Mouse (Mus musculus) CH12F3 (cell line): ENCODE data around the gene Tysnd1.

Experiments used
- in situ Hi-C: fragments of 300-500 bp; cut with MboI; formaldehyde crosslinking; loops from 2 replicates; pipeline ENCODE4 v1.14.3; 2020; ENCODE audit warnings: low sequenced_read_pairs

The Tysnd1 gene

DNA sequence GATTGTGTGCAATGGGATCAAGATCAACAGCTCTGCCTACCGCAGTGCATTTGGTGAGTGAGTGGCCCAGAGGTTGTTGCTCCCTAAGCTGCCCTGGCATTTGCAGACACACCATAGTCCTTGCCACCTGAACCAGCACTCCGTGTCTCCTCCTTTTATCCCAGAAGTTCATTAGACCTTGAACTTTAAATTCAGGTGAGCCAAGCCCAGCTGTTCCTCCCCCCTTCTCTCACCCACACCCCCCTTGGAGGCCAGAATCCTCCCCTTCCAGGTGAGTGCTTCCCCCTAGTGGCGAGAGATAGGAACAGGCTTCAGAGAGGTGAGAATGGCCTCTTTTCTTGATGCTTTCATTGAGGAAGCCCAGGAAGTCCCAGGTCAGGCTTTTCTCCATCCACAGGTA, 39.1 kb downstream of the Tysnd1 start:
- in situ Hi-C loops: no loop called here

DNA sequence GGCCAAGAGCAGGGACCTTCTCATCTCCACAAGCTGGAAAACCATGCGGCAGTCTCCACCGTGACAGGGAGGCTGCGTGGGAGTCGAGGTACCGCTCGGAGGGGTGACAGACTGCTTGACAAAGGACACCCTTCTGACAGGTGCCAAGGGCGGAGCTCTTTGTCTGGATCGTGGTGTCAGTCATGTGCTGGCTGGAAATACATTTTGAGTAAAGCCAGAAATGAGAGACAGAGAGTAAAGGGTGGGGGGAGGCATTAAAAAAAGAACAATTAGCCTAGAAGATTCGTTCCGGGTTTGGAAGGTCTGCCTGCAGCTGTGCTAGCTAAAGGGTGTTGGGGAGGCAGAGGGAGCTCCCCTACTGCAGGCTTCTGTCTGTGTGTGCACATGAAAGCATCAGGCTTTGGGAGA, 41.4 kb downstream of the Tysnd1 start:
- in situ Hi-C loops: no loop called here

GRCm38 (mm10) chr10:61737537-61737936, 42.2 kb downstream of the Tysnd1 start:
- in situ Hi-C loops: no loop called here

DNA sequence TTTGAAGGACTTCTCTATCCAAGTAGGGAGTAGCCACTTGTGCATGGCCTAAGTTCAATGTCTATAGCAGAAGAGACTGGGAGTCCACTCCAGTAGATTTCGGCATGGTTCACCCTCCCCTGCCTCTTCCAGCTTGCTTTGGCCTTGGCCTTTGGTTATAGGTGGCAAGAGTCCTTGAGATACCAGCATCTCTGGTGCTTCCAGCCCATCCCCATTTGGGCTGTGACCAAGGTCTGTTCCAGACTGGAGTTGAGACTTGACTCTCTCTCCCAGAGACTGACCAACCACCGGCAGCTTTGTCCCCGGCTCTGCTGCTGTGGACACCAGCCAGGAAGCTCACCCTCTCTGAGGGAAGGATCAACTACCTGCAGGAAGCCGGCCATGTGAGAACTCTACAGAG, 42.8 kb downstream of the Tysnd1 start:
- in situ Hi-C loops: no loop called here

- in situ Hi-C loops: no loop called here
Observed at GRCm38 (mm10) chr10:61741306-61741705, 46.0 kb downstream of the Tysnd1 start.

DNA sequence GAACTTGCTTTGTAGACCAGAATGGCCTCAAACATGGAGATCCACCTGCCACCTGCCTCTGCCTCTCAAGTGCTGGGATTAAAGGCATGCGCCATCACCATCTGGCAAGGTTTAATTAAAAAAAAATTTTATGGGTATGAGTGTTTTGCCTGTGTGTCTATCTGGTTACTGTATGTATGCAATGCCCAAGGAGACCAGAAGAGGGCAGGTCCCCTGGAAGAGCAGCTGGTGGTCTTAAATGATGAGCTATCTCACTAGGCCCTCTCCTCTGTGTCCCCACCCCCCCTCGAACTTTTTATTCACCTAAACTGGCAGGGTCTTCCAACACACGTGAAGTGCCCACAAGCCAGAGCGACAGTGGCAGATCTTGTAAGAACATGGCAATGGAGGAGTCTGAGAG, 46.6 kb downstream of the Tysnd1 start:
- in situ Hi-C loops: no loop called here

DNA sequence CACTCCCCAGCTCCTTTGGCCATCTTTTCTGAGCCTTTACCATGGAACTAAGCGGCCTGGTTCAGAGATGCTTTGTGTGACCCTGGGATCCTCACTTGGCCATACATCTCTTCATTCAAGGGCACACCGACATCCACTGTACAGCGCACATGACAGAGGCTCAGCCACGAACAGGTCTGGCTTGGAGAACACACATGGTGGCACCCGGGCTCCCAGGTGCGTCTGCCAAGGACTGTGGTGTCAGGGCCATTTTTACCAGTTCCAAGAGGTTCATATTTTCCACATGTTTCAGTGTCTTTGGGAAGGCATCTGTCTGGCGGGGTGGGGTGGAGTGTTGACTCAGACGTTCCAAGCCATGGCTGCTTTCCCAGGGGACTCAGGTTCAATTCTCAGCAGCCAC, 47.0 kb downstream of the Tysnd1 start:
- in situ Hi-C loops: no loop called here

DNA sequence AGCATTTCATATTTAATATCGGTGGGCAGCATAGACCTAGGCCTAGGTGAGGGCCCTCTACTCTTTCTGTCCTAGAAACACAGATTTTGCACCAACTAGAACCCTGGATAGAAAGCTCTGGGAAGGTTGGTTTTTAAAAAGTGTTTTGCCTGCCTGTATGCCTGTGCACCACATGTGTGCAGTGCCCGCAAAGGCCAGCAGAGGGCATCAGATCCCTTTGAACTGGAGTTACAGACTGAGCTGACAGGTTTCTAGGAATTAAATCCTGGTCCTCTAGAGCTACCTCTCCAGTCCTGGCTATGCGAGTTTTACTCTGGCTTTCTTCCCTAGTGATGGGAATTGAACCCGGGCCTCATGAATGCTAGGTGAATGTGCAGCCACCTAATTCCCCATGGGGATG, 49.8 kb downstream of the Tysnd1 start:
- in situ Hi-C loops: no loop called here

DNA sequence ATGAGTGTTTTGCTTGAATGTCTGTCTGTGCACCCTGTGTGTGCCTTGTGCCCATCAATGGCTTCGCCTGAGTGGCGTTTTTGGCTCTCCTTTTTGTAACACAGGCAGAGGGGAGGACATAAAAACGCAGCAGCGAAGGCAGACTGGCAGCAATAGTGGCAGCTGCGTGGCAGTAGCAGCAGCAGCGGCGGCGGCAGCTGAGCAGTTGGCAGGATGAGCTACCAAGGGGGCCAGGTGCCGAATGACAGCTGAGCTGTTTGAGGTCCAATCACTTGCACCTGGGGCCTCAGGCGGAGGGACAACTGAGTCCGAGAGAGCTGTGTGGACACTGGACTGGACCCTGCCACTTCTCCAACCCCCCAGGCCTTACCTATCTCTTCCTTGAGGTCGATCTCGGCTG, 52.0 kb downstream of the Tysnd1 start:
- in situ Hi-C loops: no loop called here

DNA sequence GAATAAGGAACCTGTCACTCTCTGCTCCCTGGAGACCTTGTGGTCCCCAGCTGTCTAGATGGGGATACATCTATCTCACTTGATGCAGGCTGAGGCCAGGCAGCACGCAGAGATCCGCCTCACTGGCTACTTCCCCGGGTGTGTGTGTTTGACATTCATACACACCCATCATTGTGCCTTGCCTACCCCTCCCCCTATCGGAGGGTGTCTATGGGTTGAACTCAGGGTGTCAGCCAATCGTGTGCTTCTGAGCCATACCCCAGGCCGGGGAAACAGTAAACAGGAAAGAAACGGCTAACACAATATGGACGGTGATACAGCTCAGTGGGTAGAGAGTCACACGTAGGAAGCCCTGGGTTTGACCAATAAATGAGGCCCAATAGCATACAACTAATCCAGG, 54.7 kb downstream of the Tysnd1 start:
- in situ Hi-C loops: no loop called here

DNA sequence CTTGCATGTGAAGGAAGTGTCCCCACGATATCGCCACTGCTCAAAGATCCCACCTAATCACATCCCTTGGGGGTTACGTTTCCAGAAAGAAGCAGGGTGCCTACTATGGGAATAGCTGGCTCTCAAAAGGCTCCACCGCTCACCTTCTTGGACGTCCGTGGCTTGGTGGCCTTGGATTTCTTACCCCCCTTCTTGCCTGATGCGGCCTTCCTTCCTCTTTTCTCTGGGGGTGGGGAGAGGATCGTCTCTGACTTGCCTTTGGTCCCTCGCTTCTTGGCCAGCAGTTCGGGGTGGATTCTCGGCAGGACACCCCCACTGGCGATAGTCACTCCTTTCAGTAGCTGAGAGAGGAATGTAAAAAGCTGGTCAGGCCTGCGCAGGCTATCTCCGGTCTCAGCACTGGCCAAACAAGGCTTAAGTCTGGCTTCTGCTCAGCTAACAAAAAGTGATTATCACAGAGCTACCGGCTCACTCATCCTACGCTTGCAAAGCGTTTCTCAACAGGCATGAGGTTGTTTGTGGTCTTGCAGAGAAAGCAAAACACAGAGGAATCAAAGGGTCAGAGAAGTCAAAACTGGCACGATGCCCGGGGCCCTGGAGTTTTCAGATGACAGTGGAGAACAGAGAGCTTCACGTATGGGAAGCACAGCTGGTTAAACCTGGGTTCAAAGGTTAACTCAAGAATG, 56.4 kb downstream of the Tysnd1 start:
- in situ Hi-C loops: no loop called here
